Mouse (Mus musculus): ENCODE measurements around the gene Kcnt2.

DNA sequence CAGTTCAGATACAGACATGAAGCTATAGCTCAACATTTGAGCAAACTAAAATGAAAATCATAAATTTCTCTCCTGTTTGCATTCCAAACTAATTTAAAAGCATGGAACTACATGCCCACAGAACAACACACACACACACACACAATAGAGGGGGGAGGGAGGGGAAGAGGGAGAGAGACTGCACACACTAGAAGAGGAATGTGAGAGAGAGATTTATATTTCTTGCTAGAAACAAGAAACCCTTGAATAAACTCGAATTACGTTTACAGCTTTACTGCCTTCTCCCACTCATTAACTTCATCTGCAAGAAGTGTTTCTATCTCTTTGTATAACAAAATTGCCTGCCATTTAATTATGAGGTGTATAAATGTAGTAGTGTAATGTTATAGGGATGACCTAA, 209.9 kb downstream of the Kcnt2 start:
- TF ChIP-seq CTCF (IDR thresholded peaks at IDR 0.05; ENCODE audit: low read depth, low read length), result no peak
- no peak for TF ChIP-seq POLR2AphosphoS5 (IDR thresholded peaks at IDR 0.05; ENCODE audit: insufficient replicate concordance, low read depth, low read length)
- TF ChIP-seq GATA1 (IDR thresholded peaks at IDR 0.05; ENCODE audit: borderline replicate concordance, low read length), result no peak
- TF ChIP-seq TAL1 (conservative IDR thresholded peaks at IDR 0.05; ENCODE audit: low read depth, low read length), result no peak
